Mouse (Mus musculus) hindbrain, embryonic 14.5 days (tissue): ENCODE measurements around the gene Ubp1. TPM values are rescaled to one million over a fixed set of nuclear protein-coding genes. Genes with fewer than 3 reads are reported as not detected.
A peak's percentile ranks its signal among the peaks of the same experiment; 100 is the strongest.

Experiments
- ATAC-seq: fragments of 200-750 bp; cut with Nextera tagmentation; 2 replicates; pipeline ENCODE4 v1.8.0; 2017; ENCODE audit warnings: moderate number of reproducible peaks, mild to moderate bottlenecking, moderate TSS enrichment, moderate library complexity; ENCODE audit not compliant: low FRiP score
- DNase-seq: peaks from one replicate; pipeline ENCODE4 v3.0.0-alpha.2; 2015; ENCODE audit warnings: low spot score
- H3K27ac ChIP-seq: fragments of 300-500 bp; sonication (generic); 2 replicates; pipeline ENCODE4 v1.5.1; 2014; ENCODE audit warnings: mild to moderate bottlenecking, moderate library complexity
- H3K27me3 ChIP-seq: fragments of 300-500 bp; sonication (generic); 2 replicates; pipeline ENCODE4 v1.6.1; 2014; ENCODE audit warnings: mild to moderate bottlenecking, low read length, mixed read lengths; ENCODE audit not compliant: control insufficient read depth, insufficient read depth
- H3K36me3 ChIP-seq: fragments of 300-500 bp; sonication (generic); replicated peaks from 2 replicates; pipeline ENCODE4 v1.6.1; 2014; ENCODE audit not compliant: control insufficient read depth, insufficient read depth
- H3K4me1 ChIP-seq: fragments of 300-500 bp; sonication (generic); replicated peaks from 2 replicates; pipeline ENCODE4 v1.6.1; 2014; ENCODE audit warnings: antibody characterized with exemption, low read length, mixed read lengths; ENCODE audit not compliant: control insufficient read depth, insufficient read depth
- H3K4me2 ChIP-seq: fragments of 300-500 bp; sonication (generic); replicated peaks from 2 replicates; pipeline ENCODE4 v1.6.1; 2014; ENCODE audit warnings: mild to moderate bottlenecking, moderate library complexity
- H3K4me3 ChIP-seq: fragments of 300-500 bp; sonication (generic); replicated peaks from 2 replicates; pipeline ENCODE4 v1.5.1; 2014; ENCODE audit warnings: mild to moderate bottlenecking, low read length
- H3K9ac ChIP-seq: fragments of 300-500 bp; sonication (generic); 2 replicates; pipeline ENCODE4 v1.6.1; 2014
- H3K9me3 ChIP-seq: fragments of 300-500 bp; sonication (generic); 2 replicates; pipeline ENCODE4 v1.6.1; 2016; ENCODE audit warnings: low read length; ENCODE audit not compliant: control insufficient read depth
- WGBS: fragments of 180-500 bp; shearing (Covaris S2); extraction: QIAGEN DNeasy Blood & Tissue Kit; methylation state at CpG from one replicate; pipeline ENCODE4 v1.1.7; 2014; 5-methylcytosine and 5-hydroxymethylcytosine counted together
- polyA plus RNA-seq: library from polyadenylated mRNA; unstranded; fragments of >200 nt; fragmentation: Nextera tagmentation; extraction: Ambion mirVana; gene quantifications from 2 replicates; pipeline ENCODE4 v1.2.1, GENCODE M21; 2014

The Ubp1 gene
- polyA plus RNA-seq, 1 experiment from 2014 or later = 34.2 TPM

- peak overlapping the region; percentile 39 for H3K4me2 ChIP-seq
- no peak overlapping the region for H3K27ac ChIP-seq
- H3K36me3 ChIP-seq = 0 out of 2 replicates have a peak, but pooled peaks cover 4% of the 10 kb centered on the region
- 31% methylated on average over 18 of the region's 18 CpGs for WGBS
- no peaks in the 10 kb centered on the region for H3K9me3 ChIP-seq
- no peaks in the 10 kb centered on the region for H3K27me3 ChIP-seq
- H3K4me3 ChIP-seq = no peak overlapping the region
- DNase-seq = peak; percentile 92
- H3K9ac ChIP-seq = no peak overlapping the region
- H3K4me1 ChIP-seq = no peaks in the 10 kb centered on the region
- ATAC-seq = peak; percentile 51; the same call in 1 of the 2 replicates
These were observed 60.0 kb downstream of the Ubp1 start for GRCm38 (mm10) chr9:113990547-113991248.

- H3K4me2 ChIP-seq = no peak overlapping the region
- H3K9me3 ChIP-seq = no peaks in the 10 kb centered on the region
- DNase-seq (no peak), ATAC-seq (no peak)
- no peak overlapping the region for H3K4me3 ChIP-seq
- H3K9ac ChIP-seq = no peak overlapping the region
- H3K36me3 ChIP-seq = 0 out of 2 replicates have a peak, but pooled peaks cover 5% of the 10 kb centered on the region
- WGBS = 91% methylated on average over 7 of the region's 7 CpGs
- H3K27ac ChIP-seq = no peak overlapping the region
- no peaks in the 10 kb centered on the region for H3K27me3 ChIP-seq
- H3K4me1 ChIP-seq = no peaks in the 10 kb centered on the region
These were observed 62.1 kb downstream of the Ubp1 start for GRCm38 (mm10) chr9:113992810-113993209.

GRCm38 (mm10) chr9:113998311-113998710 lies 67.6 kb downstream of the Ubp1 start:
- Histone ChIP-seq H3K9ac (no peak overlapping the region), H3K9me3 (0 out of 2 replicates have a peak, but pooled peaks cover 3% of the 10 kb centered on the region), H3K4me3 (no peak overlapping the region), H3K4me2 (no peak overlapping the region), H3K27ac (no peak overlapping the region), H3K27me3 (no peaks in the 10 kb centered on the region), H3K4me1 (no peaks in the 10 kb centered on the region), H3K36me3 (peaks cover 28% of the 10 kb centered on the region)
- ATAC-seq = no peak
- DNase-seq = no peak
- WGBS = 64% methylated on average over 2 of the region's 2 CpGs

- Histone ChIP-seq H3K4me2 (no peak overlapping the region), H3K9ac (no peak overlapping the region), H3K9me3 (no peaks in the 10 kb centered on the region), H3K27me3 (no peaks in the 10 kb centered on the region), H3K4me3 (no peak overlapping the region), H3K27ac (no peak overlapping the region), H3K4me1 (no peaks in the 10 kb centered on the region), H3K36me3 (0 out of 2 replicates have a peak, but pooled peaks cover 6% of the 10 kb centered on the region)
- ATAC-seq (no peak), DNase-seq (no peak)
- WGBS = 74% methylated on average over 9 of the region's 9 CpGs
These were observed 76.1 kb downstream of the Ubp1 start for GRCm38 (mm10) chr9:114006801-114007200.

GRCm38 (mm10) chr9:114007850-114008350 lies 77.2 kb downstream of the Ubp1 start:
- 94% methylated on average over 9 of the region's 9 CpGs for WGBS
- Histone ChIP-seq H3K4me3 (no peak overlapping the region), H3K9me3 (no peaks in the 10 kb centered on the region), H3K27ac (no peak overlapping the region), H3K4me1 (no peaks in the 10 kb centered on the region), H3K36me3 (no peaks in the 10 kb centered on the region), H3K9ac (no peak overlapping the region), H3K4me2 (no peak overlapping the region), H3K27me3 (no peaks in the 10 kb centered on the region)
- no peak for ATAC-seq
- DNase-seq = no peak

- 37% methylated on average over 5 of the region's 5 CpGs for whole genome bisulfite sequencing
- Histone ChIP-seq H3K4me3 (no peak overlapping the region), H3K4me1 (no peaks in the 10 kb centered on the region), H3K4me2 (no peak overlapping the region), H3K27ac (no peak overlapping the region), H3K27me3 (no peaks in the 10 kb centered on the region), H3K36me3 (no peaks in the 10 kb centered on the region), H3K9ac (no peak overlapping the region), H3K9me3 (no peaks in the 10 kb centered on the region)
- DNase-seq = no peak
- no peak for ATAC-seq
These were observed 78.8 kb downstream of the Ubp1 start for GRCm38 (mm10) chr9:114009526-114009925.

- H3K9me3 ChIP-seq = no peaks in the 10 kb centered on the region
- no peaks in the 10 kb centered on the region for H3K4me1 ChIP-seq
- no peak overlapping the region for H3K4me2 ChIP-seq
- 68% methylated on average over 18 of the region's 18 CpGs for WGBS
- DNase-seq = no peak
- H3K36me3 ChIP-seq = no peaks in the 10 kb centered on the region; the same call in 1 of the 2 replicates
- no peak for ATAC-seq
- H3K27ac ChIP-seq = no peak overlapping the region
- no peak overlapping the region for H3K9ac ChIP-seq
- no peak overlapping the region for H3K4me3 ChIP-seq
- H3K27me3 ChIP-seq = no peaks in the 10 kb centered on the region
These were observed 80.5 kb downstream of the Ubp1 start for GRCm38 (mm10) chr9:114011203-114011602.

- peaks cover 8% of the 10 kb centered on the region for H3K36me3 ChIP-seq
- ATAC-seq = no peak
- H3K9ac ChIP-seq = no peak overlapping the region
- no peaks in the 10 kb centered on the region for H3K4me1 ChIP-seq
- no peak overlapping the region for H3K4me3 ChIP-seq
- 88% methylated on average over 1 of the region's 1 CpGs for WGBS
- no peak for DNase-seq
- H3K27ac ChIP-seq = no peak overlapping the region
- no peaks in the 10 kb centered on the region for H3K27me3 ChIP-seq
- no peaks in the 10 kb centered on the region for H3K9me3 ChIP-seq
- H3K4me2 ChIP-seq = no peak overlapping the region
These were observed 83.3 kb downstream of the Ubp1 start for GRCm38 (mm10) chr9:114014034-114014433.

- ATAC-seq (no peak), DNase-seq (no peak)
- peaks cover 8% of the 10 kb centered on the region for H3K36me3 ChIP-seq
- H3K4me1 ChIP-seq = no peaks in the 10 kb centered on the region
- H3K4me2 ChIP-seq = no peak overlapping the region
- no peak overlapping the region for H3K27ac ChIP-seq
- WGBS = 87% methylated on average over 4 of the region's 4 CpGs
- H3K27me3 ChIP-seq = no peaks in the 10 kb centered on the region
- H3K4me3 ChIP-seq = no peak overlapping the region
- H3K9ac ChIP-seq = no peak overlapping the region
- no peaks in the 10 kb centered on the region for H3K9me3 ChIP-seq
These were observed 85.0 kb downstream of the Ubp1 start for GRCm38 (mm10) chr9:114015724-114016123.
